Mouse (Mus musculus): ENCODE measurements around the gene Med25.
A peak's percentile ranks its signal among the peaks of the same experiment; 100 is the strongest.

The Med25 gene

DNA sequence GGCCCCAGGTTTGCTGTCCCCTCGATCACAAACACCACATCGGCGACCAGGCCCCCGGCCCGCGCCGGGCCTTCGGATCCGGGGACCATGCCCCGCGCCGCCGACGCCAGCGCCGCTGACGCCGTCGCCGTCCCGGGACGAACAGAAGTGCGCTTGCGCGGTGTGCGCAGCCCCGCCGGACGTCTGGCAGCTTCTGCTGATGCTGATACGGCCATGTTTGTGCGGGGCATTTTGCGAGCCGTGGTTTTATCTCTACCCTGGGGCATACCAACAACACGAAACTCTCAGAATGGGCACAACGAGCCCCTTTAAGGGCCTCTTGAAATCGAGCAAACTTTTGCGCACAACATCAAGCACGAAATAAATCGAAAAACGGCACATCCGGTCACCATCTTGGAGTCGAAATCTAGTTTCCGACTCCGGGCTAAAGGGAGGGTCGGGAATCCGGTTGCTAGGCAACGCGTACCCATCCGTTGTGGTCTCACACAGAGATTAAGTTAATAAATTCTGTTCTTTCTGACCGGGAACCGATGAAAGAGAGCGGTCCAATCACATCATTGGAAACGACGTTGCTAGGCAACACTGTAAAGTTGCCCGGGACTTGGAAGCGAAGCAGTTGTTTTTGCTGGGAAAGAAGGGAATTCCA is at the start of gene Med25:
Gene Med25, minus strand, starts transcription at position 437 of the 646 bp plus-strand sequence.
- peak; percentile 79 for DNase-seq (ENCODE audit: low read depth, low spot score)

GRCm38 (mm10) chr7:44938680-44939079 is 46.2 kb upstream of the Med25 start:
- DNase-seq (ENCODE audit: low read depth, low spot score) = no peak

DNA sequence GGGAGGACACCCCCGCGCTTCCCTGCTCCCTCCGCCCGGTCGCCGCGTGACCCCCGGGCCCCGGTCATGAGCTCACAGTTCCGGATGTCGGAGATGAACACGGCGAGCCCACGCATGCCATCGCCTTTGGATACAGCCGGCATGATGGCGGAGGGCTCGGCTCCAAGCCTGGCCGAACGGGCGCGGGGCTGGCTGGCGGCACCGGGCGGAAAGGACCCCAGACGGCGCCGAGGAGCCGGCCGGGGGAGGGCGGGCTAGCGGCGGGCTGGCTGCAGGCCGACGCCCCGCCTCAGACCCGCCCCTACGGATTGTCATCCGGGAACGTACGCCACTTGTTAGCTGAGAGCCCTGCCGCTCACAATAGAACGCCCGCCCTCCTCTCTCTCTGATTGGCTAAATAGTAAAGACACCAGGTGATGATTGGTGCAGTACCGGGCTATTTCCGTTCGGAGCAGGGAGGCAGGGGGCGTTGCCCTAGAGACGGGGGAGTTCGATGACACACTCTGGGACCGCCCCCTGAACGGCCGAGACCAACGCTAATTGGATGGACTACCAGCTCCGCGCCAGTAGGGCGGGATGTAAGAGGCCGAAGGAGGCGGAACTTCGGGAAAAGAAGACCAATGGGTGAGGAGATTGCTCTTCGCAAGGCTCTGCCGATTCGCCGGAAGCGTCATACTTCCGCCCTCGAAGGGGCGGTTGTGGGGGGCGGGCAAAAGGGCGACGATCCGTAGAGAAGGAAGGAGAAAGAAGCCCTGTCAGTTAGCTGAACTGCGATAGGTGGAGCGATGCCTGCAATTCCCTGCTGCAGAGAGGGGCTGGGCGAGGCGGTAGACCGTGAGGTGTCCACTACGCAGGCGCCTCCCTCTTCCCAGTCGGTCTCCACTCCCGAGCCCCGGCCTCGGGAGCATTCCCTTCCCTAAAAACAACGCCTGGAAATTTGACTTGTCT is 37.0 kb upstream of the Med25 start, which contains the start of gene Ap2a1:
Gene Ap2a1, minus strand, starts transcription at position 293 of the 948 bp plus-strand sequence.
- DNase-seq (ENCODE audit: low read depth, low spot score) = peak; percentile 100

DNA sequence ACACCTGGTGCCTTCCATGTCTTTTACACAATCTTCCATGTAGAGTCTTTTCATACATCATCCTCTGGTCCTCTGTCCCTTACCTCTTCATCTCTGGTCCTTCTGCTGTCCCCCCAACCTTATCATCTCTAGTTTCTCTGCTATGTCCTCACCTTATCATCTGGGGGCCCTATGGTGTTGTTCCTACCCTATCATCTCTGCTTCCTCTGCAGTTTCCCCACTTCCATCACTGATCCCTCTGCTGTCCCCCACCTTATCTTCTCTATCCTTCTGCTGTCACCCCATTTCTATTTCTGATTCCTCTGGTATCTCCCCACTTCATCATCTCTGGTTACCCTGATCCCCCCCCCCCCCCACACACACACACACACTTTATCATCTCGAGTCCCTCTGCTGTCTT is 36.1 kb upstream of the Med25 start:
- DNase-seq (ENCODE audit: low read depth, low spot score) = no peak

- DNase-seq (ENCODE audit: low read depth, low spot score) = no peak
Observed at GRCm38 (mm10) chr7:44925468-44925867, 33.0 kb upstream of the Med25 start.

- no peak for DNase-seq (ENCODE audit: low read depth, low spot score)
Observed at GRCm38 (mm10) chr7:44922530-44922929, 30.0 kb upstream of the Med25 start.

DNA sequence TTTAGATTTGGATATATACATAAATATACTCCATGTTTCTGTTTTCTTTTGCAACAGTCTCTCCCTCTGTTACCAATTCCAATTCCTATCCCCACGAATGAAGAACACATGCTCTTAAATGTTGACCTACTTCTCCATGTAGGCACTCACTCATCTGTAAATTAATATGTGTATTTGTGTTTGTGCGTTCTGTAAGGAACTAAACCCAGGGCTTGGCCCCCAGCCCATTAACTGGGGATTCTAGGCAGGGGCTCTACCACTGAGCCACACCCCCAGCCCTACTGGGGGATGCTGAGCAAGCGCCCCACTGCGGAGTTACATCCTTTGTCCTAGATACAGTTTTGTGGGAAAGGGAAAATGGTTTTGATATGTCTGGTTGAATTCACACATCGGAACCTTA is 26.6 kb upstream of the Med25 start:
- DNase-seq (ENCODE audit: low read depth, low spot score) = no peak

DNA sequence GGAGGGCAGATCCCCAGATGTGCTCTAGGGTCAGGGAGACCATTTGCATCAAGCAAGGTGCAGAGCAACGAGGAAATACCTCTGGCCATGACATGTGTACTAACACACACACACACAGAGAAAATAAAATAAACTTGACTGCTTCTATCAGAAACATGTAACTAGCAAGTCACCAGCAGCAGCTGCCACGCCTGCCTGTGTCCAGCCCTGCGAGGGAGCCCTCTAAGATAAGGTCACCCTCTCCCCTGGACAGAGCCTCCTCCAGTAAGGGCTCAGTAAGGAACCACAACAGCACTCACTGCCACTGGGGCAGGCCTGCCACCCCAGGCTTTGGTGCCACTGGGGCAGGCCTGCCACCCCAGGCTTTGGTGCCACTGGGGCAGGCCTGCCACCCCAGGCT is 25.7 kb upstream of the Med25 start:
- DNase-seq (ENCODE audit: low read depth, low spot score) = no peak

GRCm38 (mm10) chr7:44916881-44917280 is 24.4 kb upstream of the Med25 start:
- no peak for DNase-seq (ENCODE audit: low read depth, low spot score)

- DNase-seq (ENCODE audit: low read depth, low spot score) = no peak
Observed at GRCm38 (mm10) chr7:44916191-44916590, 23.7 kb upstream of the Med25 start.

DNA sequence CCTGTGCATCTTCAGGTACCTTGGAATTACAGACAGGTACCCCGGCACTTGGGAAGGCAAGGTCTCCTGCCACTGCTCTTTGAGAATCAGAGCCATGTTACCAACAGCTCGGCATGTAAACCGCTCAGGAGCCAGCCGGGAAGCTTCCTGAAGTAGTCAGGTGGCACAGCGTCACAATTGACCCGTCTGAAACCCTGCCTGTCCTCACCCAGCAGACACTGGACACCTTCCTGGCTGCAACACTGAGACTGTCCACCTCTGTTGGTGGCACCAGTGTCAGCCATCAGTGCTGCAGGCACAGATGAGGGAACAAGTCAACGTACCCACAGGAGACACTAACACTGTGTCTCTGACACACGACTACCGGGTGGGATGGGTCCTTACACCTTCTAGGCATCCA is 22.8 kb upstream of the Med25 start:
- DNase-seq (ENCODE audit: low read depth, low spot score) = no peak

- no peak for DNase-seq (ENCODE audit: low read depth, low spot score)
Observed at GRCm38 (mm10) chr7:44914396-44914795, 21.9 kb upstream of the Med25 start.

DNA sequence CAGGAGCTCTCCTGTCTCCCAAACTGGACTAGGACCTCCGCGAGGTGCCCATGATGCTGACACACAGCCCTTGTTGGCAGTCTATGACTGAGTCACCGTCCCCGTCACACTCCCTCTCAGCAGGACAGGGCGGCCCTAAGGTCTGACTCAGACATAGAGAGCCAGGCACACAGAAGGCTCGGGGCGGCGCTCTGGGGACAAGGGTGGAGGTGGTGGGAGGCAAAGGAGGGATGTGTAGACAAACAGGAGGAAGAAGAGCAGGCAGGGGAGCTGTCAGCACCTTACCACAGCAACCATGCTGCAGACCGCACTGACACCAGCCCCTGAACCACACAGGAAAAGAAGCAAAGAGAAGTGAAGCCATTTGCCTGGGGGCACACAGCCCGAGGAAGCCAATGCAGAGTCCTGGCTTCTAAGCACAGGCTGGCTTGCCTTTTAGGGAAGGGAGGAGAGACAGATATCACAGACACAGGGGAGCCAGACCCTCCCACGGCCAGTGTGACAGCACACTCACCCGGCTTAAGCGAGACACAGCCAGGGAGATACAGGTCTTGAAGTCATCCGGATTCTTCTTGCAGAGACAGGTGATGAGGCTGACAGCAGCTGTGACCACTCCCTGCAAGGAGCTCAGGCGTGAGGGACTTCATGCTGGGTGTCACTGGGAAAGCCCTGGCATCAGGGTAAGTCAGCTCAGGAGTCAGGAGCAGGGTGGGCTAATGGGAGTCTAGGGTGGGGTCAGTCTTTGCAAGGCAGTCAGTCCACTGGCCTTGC is 16.4 kb upstream of the Med25 start:
- DNase-seq (ENCODE audit: low read depth, low spot score) = no peak

DNA sequence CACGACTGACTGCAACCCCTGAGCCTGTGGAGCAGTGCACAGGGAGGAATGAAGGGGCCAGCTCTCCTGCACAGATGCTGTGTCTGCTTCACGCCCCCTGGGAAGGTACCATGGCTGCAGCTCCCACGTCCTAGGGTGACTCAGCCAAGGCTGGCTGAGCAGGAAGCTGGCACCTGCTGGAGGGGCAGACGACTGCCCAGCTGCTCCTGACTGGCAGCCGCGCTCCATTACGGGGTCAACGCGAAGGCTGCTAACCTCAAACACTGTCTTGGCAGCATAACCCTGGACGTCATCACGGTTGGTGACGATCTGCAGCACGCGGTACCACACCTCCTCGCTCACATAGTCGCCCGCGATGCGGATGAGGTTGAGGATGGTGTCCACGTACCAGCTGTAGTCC is 12.9 kb upstream of the Med25 start:
- no peak for DNase-seq (ENCODE audit: low read depth, low spot score)

- no peak for DNase-seq (ENCODE audit: low read depth, low spot score)
Observed at GRCm38 (mm10) chr7:44901230-44901722, 8.8 kb upstream of the Med25 start.

DNA sequence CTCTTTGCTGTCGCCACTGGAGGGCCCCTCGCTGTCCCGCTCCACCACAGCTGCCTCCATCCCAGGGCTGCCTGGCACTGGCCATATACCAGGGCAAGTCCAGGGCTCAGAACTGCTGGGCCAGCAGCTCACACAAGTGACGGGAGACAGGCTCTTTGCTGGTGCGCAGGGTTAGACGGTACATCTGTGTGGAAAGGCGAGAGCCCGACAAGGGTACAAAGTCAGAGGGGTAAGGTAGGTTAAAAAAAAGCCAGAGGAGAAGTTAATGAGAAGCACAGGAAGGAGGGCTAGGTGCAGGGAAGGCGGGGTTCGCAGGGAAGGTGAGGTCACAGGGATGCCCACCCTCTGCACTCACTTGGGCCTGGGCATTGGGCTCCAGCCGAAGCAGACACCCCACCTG is 8.1 kb upstream of the Med25 start:
- DNase-seq (ENCODE audit: low read depth, low spot score) = no peak

- no peak for DNase-seq (ENCODE audit: low read depth, low spot score)
Observed at GRCm38 (mm10) chr7:44898607-44899006, 6.1 kb upstream of the Med25 start.

- DNase-seq (ENCODE audit: low read depth, low spot score) = no peak
Observed at GRCm38 (mm10) chr7:44896499-44896898, 4.0 kb upstream of the Med25 start.

DNA sequence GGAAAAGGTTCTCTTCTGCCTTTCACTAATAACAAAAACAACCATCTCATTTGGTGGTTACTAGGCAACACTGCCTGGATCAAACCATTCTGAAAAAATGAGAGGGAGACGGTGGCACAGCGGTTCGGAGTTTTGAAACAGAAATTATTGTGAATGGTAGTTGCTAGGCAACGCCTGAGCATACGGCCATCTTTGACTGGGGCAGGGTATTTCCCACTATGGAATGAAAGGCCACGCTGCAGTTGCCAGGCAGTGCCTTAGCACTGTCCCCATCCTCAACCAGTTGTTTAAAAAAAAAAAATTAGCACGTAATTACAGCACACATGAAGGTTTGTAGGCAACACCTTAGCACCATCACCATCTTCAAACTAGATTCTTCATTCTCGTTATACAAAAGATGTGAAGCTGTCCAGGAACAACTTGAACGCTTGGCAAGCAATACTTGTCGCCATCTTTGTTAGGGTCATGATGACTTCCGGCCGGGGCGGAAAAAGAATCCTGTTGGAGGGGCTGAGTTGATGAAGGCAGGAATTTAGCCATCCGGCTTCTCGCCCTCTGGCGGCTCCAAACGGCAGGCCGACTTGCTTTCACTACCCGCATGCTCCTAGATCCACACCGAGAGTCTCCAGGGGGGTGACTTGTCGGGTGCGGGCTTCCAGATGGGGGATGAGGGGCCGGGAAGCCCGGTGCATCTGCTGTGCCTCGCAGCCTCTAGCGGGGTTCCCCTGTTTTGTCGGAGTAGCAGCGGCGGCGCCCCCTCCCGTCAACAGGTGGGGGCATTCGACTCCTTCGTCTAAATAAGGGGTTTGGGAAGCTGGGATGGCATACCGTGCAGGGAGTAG is 3.3 kb upstream of the Med25 start, which contains the start of gene Fuz:
Gene Fuz, plus strand, starts transcription at position 487 of the 842 bp plus-strand sequence.
- peak; percentile 57 for DNase-seq (ENCODE audit: low read depth, low spot score)

GRCm38 (mm10) chr7:44895206-44895592 is 2.7 kb upstream of the Med25 start:
- no peak for DNase-seq (ENCODE audit: low read depth, low spot score)

DNA sequence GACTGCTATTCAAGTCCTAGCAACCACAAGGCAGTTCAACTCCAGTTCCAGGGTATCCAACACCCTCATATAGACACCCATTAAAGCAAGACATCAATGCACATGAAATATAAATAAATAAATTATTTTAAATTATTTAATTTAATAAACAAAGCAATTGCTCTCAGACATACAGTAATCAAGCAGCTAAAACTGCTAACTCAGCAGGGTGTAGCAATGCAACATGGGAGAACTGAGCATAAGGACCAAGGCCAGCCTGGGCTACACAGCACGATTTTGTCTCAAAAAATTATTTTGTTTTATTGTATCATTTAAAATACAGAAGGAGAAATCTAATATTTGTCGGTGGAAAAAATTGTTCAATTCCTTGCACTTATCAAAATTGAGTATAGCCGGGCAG is 1.7 kb upstream of the Med25 start:
- DNase-seq (ENCODE audit: low read depth, low spot score) = no peak

All from c-Kit-negative CD71-positive TER-119-positive erythroid progenitor cells, embryonic 14.5 days (primary cell).